Mouse (Mus musculus) CH12F3 (cell line): ENCODE data around the gene Usp26.

Experiments used
- in situ Hi-C: fragments of 300-500 bp; cut with MboI; formaldehyde crosslinking; loops from 2 replicates; pipeline ENCODE4 v1.14.3; 2020; ENCODE audit warnings: low sequenced_read_pairs

Usp26 gene

DNA sequence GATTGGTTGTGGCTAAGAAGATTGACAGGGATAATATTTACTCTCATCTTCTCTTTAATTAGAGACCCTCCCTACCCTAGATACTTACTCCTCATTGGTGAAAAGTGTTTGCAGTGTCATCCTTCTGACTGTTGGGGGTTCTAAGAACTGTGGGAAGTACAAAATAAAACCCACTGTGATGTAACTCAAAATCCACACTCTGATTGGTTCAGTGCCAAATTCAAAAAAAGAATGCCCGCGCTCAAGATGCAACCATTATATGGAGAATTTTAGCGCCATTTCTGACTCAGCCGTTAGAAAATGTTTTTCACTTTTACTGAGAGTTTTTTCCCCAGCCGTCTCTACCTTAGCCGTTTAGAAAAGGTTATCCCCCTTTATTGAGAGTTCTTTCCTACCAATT, at the start of gene Usp26:
Gene Usp26, minus strand, starts transcription at position 101 of the 400 bp plus-strand sequence.
- in situ Hi-C loops, result no loop called here

DNA sequence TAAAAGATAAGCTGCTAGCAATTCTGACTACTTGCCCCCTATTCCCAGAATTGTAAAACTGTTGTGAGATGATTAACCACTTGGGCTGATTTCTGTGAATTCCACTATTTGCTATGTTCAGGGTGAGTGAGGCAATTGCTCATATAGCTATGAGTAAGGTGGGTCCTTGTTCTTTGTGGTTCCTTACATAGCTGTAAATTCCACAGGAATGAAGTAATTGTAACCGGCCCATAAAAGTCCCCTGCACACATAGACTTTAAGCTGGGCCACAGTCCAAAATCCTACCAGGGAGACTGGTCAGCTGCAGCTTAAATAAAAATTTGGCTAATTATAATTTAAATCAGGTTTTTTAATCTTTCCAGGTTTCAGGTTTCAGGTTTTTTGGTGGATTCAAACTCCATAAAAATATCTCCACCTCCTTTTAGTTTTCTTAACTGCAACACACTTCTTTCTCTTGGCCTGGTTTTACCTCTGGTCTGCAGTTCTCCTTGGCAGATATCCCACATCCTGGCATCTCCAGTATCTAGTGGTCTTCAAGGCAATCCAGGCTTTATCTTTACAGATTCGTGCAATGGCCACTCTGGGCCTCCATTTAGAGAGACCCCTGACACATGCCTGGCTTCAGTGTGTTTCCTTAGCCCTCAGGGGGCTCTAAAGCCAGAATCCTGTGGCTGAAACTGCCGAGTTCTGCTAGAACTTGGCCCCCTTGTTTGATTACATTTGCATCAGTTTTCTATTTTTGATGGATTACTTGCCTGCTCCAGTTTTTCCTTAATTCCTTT, 13.6 kb upstream of the Usp26 start:
- in situ Hi-C loops, result no loop called here

DNA sequence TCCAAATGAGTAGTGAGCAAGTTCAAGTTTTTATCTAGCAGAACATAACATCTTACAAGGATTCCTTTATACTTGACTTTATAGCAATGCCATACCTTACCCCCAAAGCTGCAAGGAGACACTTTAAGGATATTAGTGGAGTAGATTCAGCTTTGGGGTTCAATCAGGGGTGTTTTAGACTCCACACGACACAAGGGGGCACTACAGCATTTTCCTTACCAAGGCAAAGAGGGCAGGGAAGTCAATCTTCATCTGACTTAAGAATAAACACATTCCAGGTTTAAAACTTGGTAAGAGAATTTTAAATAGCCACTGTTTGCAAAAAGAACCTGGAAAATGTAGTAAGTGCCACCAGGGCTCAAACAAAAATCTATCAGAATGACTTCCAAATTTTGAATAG, 33.6 kb downstream of the Usp26 start:
- in situ Hi-C loops, result no loop called here

DNA sequence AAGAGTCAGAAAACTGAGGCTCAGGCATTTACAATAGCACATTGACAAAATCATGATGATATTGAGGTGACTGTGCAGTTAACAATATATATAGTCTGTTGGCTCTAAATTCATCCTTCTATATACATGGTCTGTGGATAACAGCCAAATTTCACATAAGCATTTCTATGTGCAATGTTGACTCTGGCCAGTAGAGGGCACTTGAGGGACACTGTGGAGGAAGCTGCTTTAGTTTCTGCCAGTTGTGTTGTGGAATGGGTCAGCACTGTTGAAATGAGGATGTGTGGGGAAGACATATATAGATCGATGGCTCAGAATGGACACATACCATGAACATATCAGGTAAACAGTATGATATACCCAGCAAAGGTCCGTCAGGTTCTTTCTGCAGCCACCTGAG, 64.6 kb downstream of the Usp26 start:
- in situ Hi-C loops, result no loop called here

DNA sequence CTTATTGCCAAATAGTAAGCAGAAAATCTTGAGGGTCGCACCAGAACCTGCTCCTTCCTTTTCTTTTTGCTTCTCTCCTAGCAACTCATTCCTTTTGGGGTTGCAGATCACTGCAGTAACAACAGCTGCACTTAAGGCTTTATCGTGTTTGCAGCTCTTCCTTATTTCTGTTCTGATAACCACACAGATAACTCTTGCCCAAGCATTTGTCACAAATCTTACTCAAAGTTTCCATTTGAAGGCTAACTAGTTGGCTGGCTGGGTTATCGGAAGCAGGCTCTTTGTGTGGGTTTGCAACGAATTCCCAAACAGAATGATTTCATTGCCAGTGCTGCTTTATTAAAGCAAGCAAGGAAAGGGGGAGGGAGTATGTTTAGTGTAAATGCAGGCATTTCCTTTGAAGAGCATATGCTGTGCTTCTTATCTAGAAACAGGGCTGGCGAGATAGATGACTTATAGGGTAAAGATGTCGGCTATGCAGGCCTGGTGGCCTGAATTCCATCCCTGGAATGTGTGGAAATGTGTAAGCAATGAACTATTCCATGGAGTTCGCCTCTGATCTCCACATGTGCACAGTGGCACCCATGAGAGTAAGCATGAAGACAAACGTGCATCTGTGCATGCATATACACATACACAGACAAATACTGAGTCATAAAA, 86.8 kb downstream of the Usp26 start:
- in situ Hi-C loops, result no loop called here

DNA sequence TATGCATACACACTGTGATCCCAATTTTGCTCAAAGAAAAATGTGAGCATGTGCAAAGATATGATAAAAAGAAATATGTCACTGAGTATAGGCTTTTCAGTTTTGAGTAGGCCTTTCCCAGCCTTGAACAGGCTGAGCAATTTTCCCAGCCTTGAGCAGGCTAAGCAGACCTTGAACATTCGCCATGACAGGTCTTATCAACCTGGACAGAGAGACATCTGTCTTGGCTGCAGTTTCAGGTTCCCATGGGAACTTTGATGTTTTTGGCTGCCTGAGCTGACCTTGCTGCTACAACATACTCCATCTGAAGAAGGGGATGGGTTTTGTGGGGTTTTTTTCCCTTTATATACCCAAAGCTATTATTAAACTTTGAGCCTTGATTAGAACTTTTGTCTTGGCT, 88.0 kb downstream of the Usp26 start:
- in situ Hi-C loops, result no loop called here
